Mouse (Mus musculus): ENCODE data around the gene Gm7030.
"Not testable (repeated sequence)": the region's sequence is repeated elsewhere in the genome, so short reads cannot be mapped to it uniquely, and the experiment has no call there.

The Gm7030 gene

DNA sequence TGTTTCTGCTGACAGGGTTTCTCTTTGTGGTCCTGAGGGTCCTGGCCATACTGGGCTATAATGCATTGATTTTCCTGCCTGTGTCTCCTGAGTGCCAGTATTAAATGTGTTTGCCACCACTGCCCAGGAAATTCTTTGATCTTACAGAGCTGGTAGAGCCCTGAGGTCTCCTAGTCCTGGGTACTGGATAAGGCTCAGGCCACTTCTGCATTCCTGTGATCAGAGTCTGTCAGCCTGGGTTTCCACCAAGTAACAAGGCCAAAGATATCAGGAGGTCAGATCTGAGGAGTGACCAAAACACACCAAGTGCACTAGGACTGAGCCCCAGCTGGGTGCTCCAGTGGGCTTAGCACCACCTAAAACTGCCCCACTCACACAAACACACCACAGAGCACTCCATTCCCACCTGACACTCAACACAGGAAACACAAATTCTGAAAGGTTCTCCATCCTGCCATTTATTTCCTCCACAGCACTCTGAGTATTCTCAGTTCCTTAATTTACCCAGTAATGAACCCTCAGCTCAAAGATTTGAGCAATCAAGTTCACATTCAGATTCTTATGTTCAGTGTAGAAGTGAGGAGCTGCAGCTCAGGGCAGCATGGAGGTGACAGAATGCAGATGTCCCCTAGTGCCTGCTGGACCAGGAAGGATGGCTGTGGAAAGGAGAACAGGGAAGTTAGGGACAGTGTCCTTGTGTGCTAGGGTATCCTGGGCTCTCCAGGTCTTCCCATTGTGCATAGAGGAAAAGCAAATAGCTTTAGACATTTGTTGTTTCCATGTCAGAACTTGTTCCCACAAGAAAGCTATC, 6.4 kb upstream of the Gm7030 start:
- not testable (repeated sequence) for DNase-seq

- no peak for DNase-seq
Measured at GRCm38 (mm10) chr17:36131516-36132265, 2.5 kb upstream of the Gm7030 start.

- not testable (repeated sequence) for DNase-seq
Measured at GRCm38 (mm10) chr17:36128525-36128924, 700 bp downstream of the Gm7030 start.

DNA sequence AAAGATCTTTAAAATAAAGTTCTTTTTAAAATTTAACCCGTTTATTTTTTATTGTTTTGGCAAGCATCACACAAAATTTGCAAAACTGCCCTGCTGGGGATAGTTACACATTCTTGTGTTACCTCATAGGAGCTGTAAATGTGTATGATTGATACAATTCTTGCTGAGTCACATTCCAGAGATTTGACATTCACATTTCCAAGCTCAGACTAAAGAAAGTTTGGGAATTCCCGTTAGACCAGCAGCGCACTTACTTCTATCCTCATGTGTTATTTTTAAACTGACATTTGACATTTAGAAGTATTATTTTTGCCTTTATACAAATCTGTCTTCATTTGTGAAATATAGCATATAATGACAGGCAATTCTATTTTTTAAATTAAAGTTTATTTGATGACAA, 5.1 kb downstream of the Gm7030 start:
- not testable (repeated sequence) for DNase-seq

- peak; percentile 60 to 83 for DNase-seq
Measured at GRCm38 (mm10) chr17:36121352-36122020, 7.7 kb downstream of the Gm7030 start, which contains the start of gene Gm19684. Gm19684 (plus strand) TSS chr17:36121678.

GRCm38 (mm10) chr17:36120839-36121238, 8.4 kb downstream of the Gm7030 start:
- DNase-seq = not testable (repeated sequence)

DNA sequence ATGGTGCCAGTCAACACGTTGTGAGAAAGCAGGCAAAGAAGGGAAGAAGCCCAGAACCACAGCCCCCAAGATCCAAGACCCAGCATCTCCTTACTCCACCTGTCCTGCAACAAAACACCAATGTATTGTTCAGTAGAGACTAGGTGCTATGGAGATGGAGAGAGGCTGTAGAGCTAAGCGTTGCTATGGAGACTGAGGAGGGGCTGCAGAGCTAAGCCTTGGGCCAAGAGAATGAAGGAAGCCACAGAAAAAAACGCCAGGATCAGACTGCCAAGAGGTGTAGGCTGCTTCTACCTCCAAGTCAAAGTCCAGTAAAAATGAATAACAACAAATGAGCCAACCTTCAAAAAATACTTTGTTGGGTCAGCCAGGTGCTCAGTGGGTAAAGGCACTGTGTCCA, 12.7 kb downstream of the Gm7030 start:
- not testable (repeated sequence) for DNase-seq

DNA sequence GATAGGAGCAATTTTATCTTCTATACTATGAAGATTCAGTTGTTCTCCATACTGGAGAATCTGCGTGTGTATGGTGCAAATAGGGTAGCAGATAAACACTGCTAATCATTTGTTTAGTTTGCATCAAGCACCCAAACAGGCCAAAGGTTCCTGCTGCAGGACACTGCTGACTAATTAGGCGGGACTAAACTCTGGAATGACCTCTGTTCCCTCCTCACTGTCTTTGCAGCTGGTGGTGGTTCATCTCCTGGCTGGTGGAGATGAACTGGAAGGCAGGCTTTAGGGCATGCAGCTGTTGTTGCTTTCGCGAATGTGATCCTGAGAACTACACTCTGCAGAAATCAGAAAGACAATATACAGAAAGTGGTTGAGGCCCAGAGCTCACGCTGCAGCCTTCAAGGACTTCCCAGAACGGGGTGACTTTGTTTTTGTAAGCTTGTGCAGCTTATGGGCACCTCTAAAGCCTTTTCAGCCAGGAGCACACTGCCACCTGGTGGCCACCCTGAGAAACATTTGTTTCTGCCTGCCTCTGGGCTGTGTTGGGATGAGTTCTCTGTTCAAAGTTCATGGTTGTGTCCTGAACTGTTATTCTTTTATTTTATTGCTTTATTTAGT, 15.1 kb downstream of the Gm7030 start:
- peak; percentile 28 to 54 for DNase-seq

DNA sequence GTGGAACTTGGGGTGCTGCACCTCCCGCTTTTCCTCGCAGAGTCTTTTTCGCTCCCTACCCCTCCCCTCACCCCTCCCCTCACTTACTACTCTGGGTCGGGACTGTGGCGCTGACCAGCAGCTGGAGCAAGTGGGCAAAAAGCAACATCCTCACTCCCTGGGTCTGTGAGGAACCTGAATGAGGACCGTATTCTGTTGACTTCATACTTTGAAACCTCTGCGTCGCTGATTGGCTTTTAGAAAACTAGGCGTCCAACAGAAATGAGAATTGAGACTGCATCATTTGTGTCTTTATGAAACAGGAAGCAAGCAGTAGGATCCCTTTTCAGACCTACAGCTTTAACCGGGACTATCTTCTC, 17.7 kb downstream of the Gm7030 start:
- DNase-seq = peak; percentile 38 to 43

DNA sequence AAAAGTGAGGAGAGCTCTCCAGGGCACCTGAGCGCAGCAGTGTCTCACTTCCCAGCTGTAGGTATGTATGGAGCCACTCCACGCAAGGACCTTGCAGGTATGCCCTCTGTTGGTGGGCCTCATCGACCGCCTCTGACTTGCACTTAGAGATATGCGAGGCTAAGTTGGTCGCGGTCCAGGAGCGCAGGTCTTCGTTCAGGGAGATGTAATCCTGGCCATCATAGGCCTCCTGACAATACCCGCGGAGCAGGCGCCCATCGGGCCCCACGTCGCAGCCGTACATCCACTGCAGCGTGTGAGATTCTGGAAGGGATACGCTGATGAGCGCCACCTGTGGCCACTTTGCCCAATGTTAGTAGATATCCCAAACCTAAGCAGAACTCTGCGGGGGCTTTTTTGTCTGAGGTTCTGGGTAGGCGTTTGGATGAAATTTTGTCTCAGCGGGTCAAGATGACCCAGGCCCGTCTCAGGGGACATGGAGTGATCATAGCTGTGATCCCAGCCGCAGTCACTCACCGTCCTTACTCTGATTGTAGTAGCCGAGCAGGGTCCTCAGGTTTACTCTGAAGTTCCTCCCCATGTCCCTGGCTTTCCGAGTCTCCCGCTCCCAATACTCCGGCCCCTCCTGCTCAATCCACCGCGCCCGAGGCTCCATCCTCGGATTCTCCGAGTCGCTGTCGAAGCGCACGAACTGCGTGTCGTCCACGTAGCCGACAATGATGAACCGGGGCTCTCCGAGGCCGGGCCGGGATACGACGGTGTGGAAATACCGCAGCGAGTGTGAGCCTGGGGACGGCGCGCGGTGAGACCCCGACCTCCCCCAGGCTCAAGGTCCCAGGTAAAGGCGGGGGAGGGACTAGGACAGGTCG, 18.4 kb downstream of the Gm7030 start:
- DNase-seq = peak in 1 of 2 experiments; percentile 41

GRCm38 (mm10) chr17:36110129-36110528, 19.1 kb downstream of the Gm7030 start:
- DNase-seq = not testable (repeated sequence)

DNA sequence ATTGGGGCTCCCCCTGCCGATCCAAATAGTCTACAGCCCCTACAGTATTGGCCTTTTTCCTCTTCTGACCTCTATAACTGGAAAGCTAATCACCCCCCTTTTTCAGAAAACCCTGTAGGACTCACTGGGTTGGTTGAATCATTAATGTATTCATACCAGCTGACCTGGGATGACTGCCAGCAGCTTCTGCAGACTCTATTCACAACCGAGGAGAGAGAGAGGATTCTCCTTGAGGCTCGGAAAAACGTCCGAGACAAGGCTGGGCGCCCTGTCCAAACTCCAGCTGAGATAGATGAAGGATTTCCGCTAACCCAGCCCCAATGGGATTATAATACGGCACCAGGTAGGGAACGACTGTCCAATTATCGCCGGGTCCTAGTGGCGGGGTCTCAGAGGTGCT, 27.1 kb downstream of the Gm7030 start:
- DNase-seq = peak; percentile 65 to 77

DNA sequence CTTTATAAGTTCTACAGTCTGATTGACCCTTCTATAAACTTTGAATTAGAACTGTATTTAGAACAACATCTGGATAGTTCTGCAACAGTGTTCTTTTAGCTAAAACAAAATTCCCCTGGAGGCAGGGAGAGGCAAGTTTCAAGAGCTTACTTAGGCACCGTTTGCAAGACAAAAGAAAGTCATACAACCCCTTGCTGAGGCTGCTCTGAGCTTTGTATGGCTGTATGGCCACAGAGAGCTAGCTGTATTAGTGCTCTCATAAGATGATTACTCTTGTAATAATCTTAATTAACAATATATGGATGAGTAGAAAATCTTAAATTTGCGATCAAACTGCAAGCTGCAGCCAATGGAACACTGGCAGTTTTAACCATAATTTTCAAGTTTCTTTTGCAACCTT, 29.6 kb downstream of the Gm7030 start:
- not testable (repeated sequence) for DNase-seq

DNA sequence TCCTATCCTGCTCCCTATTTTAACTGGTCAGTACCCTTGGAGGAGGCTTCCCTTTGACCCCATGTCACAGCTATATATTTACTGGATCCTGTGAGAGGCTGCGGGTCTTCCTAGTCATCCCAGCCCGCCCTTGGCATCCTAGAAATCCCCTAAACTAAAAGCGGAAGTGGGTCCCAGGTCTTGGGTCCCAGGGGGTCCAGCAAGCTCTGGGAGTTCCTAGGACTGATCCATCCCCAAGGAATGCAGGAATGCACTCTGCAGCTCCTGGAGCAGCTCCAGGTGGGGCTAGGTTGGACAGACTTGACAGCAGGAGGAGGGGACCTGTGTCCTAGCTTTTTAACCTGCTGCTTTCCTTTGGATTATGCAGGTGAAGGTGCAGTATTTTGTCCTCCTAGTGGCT, 35.3 kb downstream of the Gm7030 start:
- no peak for DNase-seq

- DNase-seq = not testable (repeated sequence)
Measured at GRCm38 (mm10) chr17:36092520-36092919, 36.7 kb downstream of the Gm7030 start.

DNA sequence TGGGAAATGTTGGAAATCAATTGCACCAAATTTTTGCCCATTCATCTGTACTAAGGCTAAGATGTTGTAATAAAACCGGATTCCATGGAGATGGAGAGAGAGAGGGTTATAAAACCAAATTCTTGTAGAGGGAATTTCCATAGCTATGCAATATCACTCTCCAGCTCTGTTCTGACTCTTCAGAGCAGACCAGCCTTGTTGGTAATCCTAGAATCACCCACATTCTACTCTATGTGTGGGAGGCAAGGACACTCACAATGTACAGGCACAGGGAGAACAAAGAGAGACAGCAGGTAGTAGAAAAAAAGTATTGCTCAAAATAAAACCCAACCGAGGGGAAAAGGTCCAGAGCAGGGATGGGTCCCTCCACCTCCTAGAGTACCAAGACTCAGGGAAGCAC, 37.3 kb downstream of the Gm7030 start:
- DNase-seq = not testable (repeated sequence)

GRCm38 (mm10) chr17:36085976-36086375, 43.2 kb downstream of the Gm7030 start:
- DNase-seq = not testable (repeated sequence)

DNA sequence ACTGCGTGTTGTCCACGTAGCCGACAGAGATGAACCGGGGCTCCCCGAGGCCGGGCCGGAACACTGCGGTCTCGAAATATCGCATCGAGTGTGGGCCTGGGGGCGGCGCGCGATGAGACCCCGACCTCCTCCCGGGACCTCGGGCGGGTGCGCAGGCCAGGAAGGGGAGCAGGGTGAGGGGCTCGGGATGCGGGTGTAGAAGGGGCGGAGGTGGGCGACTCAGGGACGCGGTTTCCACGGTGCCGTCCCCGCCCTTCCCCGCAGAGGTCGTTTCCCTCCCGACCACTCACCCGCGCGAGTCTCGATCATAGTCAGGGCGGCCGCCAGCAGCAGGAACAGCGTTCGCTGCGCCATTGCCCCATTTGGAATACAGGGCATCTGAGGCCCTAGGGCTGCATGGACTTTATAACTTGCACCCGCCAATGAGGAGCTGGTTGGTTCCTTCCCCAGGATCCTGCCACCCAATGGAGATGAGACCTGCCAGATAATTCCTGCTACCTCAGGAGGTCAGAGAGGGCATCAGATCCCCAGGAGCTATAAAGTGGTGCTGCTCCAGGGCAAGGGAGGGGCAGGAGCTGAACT, 45.3 kb downstream of the Gm7030 start:
- DNase-seq = no peak

DNA sequence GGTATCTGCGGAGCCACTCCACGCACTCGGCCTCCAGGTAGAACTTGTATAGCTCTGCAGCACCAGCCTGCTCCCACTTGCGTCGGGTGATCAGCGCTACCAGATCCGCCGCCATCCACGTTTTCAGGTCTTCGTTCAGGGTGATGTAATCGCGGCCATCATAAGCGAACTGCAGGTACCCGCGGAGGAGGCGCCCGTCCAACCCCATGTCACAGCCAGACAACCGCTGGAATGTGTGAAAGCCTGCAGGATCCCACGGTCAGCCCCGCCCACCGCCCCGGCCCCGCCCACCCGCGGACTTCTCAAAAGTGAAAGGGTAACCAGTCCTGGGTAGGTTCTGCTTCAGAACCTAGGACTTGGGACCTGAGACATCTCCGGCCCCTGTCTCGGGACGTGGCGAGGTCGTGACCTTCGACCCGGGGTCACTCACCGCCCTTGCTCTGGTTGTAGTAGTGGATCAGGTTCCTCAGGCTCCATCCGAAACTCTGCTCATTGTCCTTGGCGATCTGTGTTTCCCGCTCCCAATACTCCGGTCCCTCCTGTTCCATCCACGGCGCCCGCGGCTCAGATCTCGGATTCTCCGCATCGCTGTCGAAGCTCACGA, 45.9 kb downstream of the Gm7030 start:
- DNase-seq = peak; percentile 68 to 77

DNA sequence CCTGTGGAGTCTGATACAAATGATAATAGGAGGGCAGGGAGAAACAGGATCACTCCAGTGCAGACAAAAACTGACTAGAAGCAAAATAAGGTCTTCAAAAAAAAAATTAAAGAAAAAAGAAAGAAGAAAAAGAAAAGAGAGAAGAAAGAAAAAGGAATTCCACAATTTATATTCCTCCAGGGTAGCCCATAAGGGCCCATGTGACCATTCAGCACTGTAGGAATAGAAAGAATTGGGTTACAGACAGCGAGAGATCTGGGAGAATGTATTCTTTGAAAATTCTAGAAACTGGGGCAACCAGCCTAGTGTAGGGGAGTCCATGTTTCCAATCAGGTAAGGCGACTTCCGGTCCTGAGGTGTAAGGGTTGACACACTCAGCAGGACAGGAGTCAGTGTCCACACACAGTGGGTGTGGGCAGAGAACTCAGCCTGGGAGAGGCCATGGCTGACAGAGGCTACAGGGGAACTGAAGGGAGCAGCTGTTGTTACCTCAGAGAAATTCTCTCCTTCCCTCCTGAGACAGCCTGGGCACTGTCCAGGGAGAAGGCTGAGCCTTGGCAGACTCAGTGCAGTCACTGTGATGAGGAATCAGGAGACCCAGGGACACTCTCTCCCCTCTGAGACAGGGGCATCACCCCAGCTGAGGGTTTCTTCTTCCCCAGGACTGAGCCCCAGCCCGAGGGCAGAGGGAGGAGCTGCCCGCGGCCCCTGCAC, 46.5 kb downstream of the Gm7030 start:
- not testable (repeated sequence) for DNase-seq

All from kidney, adult 8-10 months (tissue).